Mouse (Mus musculus): ENCODE results near the gene Naa40. TPM values are rescaled to one million over a fixed set of nuclear protein-coding genes. Genes with fewer than 3 reads are reported as not detected.
A peak's percentile ranks its signal among the peaks of the same experiment; 100 is the strongest.

The Naa40 gene
- 1.7 and 1.8 TPM in 2 replicates for polyA plus RNA-seq (2012)

DNA sequence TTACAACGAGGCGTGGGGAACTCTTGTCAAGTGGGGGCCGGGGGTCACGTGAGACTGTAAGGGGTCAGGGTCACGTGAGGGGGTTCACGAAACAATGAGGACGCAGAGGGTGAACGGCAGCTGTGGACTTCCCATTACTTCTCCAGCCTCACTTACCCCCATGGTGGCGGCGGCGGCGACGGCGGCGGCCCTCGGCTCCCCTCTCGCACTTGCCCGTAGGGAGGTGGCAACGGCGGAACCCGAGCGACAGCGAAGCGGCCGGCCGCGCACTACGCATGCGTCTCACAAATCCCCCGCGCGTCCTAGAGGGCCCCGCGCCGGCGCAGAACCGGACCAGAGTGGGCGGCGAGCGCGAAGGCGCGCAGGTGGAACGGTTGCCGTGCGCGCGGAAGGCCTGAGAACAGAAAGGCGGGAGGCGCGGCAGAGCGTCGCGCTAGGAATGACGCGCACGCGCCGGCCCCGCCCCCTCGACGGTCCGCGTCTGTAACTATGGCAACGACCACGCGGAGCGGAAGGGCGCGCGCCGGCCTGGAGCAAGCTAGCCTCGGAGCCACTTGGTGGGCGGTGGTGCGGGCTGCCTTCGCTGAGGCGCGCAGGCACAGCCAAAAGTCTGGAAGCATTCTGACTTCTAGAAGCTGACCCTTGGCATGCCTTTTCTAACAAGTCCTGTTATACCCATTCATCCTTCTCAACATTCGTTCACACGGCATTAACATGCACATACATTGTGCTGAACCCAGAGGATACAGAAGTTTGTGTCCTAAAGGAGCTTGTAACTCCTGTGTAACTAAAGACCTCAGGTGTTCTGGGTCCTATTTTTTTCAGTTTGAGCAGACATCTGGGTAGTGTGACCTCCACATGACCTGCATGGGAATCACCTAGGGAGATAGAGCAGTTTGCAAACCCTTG is at the start of gene Naa40:
Gene Naa40, minus strand, starts transcription at position 402 of the 909 bp plus-strand sequence.
- TF ChIP-seq GATA1 (IDR thresholded peaks at IDR 0.05; ENCODE audit: low read length) (no peak), TAL1 (IDR thresholded peaks at IDR 0.05; ENCODE audit: low read length) (no peak)
- Histone ChIP-seq H3K4me1 (ENCODE audit: control insufficient read depth) (peaks cover 45% of the 10 kb centered on the region), H3K4me3 (replicated peaks) (peak within 1 kb of the TSS; percentile 83), H3K9me3 (ENCODE audit: control insufficient read depth, low read length) (no peaks in the 10 kb centered on the region), H3K36me3 (ENCODE audit: control insufficient read depth) (peaks cover 33% of the 10 kb centered on the region), H3K27me3 (ENCODE audit: control insufficient read depth) (peaks cover 5% of the 10 kb centered on the region; the same call in 1 of the 2 replicates)

- Histone ChIP-seq H3K36me3 (ENCODE audit: control insufficient read depth) (peaks cover 74% of the 10 kb centered on the region), H3K4me3 (replicated peaks) (no peak overlapping the region), H3K27me3 (ENCODE audit: control insufficient read depth) (no peaks in the 10 kb centered on the region), H3K4me1 (ENCODE audit: control insufficient read depth) (peaks cover 31% of the 10 kb centered on the region), H3K9me3 (ENCODE audit: control insufficient read depth, low read length) (no peaks in the 10 kb centered on the region)
- TF ChIP-seq TAL1 (IDR thresholded peaks at IDR 0.05; ENCODE audit: low read length): no peak
- TF ChIP-seq GATA1 (IDR thresholded peaks at IDR 0.05; ENCODE audit: low read length): no peak
Observed at GRCm38 (mm10) chr19:7289767-7290166, 48.8 kb upstream of the Naa40 start.

DNA sequence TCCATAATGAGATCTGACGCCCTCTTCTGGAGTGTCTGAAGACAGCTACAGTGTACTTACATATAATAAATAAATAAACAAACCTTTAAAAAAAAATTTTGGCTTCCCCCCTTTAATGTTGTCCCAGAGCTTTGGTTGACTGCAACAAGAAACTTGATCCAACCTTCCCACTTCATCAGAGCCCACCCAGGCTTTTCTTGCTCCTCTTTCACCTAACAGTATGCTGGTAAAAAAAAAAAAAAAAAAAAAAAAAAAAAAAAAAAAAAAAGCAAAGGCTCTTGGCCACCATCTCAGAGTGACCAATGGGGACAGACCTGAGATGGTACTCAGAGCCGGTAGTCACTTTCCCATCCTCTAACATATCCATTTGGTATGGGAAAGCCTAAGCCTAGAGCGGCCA is 47.3 kb upstream of the Naa40 start:
- H3K4me3 ChIP-seq (replicated peaks): no peak overlapping the region
- peaks cover 85% of the 10 kb centered on the region for H3K36me3 ChIP-seq (ENCODE audit: control insufficient read depth)
- no peak for TF ChIP-seq GATA1 (IDR thresholded peaks at IDR 0.05; ENCODE audit: low read length)
- TF ChIP-seq TAL1 (IDR thresholded peaks at IDR 0.05; ENCODE audit: low read length): peak; percentile 10; the same call in 1 of the 3 replicates
- H3K9me3 ChIP-seq (ENCODE audit: control insufficient read depth, low read length): no peaks in the 10 kb centered on the region
- H3K27me3 ChIP-seq (ENCODE audit: control insufficient read depth): no peaks in the 10 kb centered on the region
- H3K4me1 ChIP-seq (ENCODE audit: control insufficient read depth): peaks cover 18% of the 10 kb centered on the region

DNA sequence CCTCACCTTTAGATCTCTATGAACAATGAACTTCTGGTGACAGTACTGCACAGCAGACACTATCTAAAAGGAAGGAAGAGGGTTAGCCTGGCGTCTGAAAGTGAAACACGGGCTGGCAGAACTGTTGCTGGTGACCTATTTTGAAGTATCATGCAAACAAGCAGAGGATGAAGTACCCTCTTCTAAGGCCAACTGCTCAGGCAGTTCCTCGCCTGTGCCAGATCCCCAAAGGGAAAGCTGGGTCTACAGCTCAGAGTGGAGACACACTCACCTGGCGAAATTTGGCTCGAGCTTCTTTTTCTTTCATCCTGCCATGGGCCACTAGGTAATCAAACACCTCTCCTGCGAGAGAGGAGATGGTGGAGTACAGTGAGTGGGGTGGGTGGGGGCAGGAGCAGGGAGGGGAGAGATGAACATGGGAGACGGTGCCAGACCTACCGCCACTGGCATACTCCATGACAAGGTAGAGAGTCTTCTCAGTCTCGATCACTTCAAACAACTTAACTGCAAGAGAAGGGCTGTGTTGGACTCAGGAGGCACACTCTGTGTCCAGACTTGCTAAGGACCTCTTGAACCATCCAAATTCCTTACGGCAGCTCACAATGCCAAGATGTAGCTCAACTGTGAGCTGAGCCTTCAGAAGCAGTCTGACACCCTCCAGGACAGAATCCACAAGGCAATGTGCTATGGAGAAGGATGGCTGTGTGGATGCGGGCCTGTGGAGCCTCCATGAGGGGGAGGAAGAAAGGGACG is 45.8 kb upstream of the Naa40 start:
- Histone ChIP-seq H3K4me1 (ENCODE audit: control insufficient read depth) (peaks cover 9% of the 10 kb centered on the region), H3K36me3 (ENCODE audit: control insufficient read depth) (peaks cover 92% of the 10 kb centered on the region), H3K9me3 (ENCODE audit: control insufficient read depth, low read length) (no peaks in the 10 kb centered on the region), H3K27me3 (ENCODE audit: control insufficient read depth) (no peaks in the 10 kb centered on the region), H3K4me3 (replicated peaks) (no peak overlapping the region)
- TF ChIP-seq GATA1 (IDR thresholded peaks at IDR 0.05; ENCODE audit: low read length): no peak
- TF ChIP-seq TAL1 (IDR thresholded peaks at IDR 0.05; ENCODE audit: low read length): no peak

- peaks cover 3% of the 10 kb centered on the region for H3K4me1 ChIP-seq (ENCODE audit: control insufficient read depth)
- no peaks in the 10 kb centered on the region for H3K9me3 ChIP-seq (ENCODE audit: control insufficient read depth, low read length)
- H3K4me3 ChIP-seq (replicated peaks): no peak overlapping the region
- TF ChIP-seq GATA1 (IDR thresholded peaks at IDR 0.05; ENCODE audit: low read length) (no peak), TAL1 (IDR thresholded peaks at IDR 0.05; ENCODE audit: low read length) (no peak)
- H3K27me3 ChIP-seq (ENCODE audit: control insufficient read depth): no peaks in the 10 kb centered on the region
- H3K36me3 ChIP-seq (ENCODE audit: control insufficient read depth): peaks cover 98% of the 10 kb centered on the region
Observed at GRCm38 (mm10) chr19:7280557-7281330, 39.8 kb upstream of the Naa40 start.

DNA sequence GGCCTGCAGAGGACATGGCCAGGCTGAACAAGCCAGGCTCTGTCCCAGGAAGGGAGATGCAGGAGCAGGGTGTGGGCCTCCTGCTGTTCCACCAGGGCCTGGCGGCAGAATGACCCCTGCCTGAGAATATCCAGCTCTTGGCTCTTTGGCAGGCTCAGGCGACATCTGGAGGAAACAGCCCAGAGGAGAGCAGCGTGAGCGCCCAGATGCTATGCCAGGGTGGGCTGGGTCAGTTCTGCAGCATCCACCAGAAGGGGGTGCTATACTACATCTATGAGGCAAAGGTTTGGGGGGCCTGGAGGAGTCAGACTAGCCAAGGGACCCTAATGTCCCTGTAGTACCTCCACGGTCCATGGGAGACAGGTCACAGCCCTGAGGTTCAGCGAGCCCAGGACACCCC is 38.1 kb upstream of the Naa40 start:
- Histone ChIP-seq H3K4me1 (ENCODE audit: control insufficient read depth) (peaks cover 5% of the 10 kb centered on the region), H3K36me3 (ENCODE audit: control insufficient read depth) (peaks cover 87% of the 10 kb centered on the region), H3K9me3 (ENCODE audit: control insufficient read depth, low read length) (no peaks in the 10 kb centered on the region), H3K27me3 (ENCODE audit: control insufficient read depth) (no peaks in the 10 kb centered on the region), H3K4me3 (replicated peaks) (no peak overlapping the region)
- TF ChIP-seq TAL1 (IDR thresholded peaks at IDR 0.05; ENCODE audit: low read length) (no peak), GATA1 (IDR thresholded peaks at IDR 0.05; ENCODE audit: low read length) (no peak)

GRCm38 (mm10) chr19:7278200-7278906 is 37.4 kb upstream of the Naa40 start:
- H3K9me3 ChIP-seq (ENCODE audit: control insufficient read depth, low read length): no peaks in the 10 kb centered on the region
- peaks cover 5% of the 10 kb centered on the region for H3K4me1 ChIP-seq (ENCODE audit: control insufficient read depth)
- H3K36me3 ChIP-seq (ENCODE audit: control insufficient read depth): peaks cover 80% of the 10 kb centered on the region
- H3K27me3 ChIP-seq (ENCODE audit: control insufficient read depth): no peaks in the 10 kb centered on the region
- H3K4me3 ChIP-seq (replicated peaks): no peak overlapping the region
- TF ChIP-seq GATA1 (IDR thresholded peaks at IDR 0.05; ENCODE audit: low read length): no peak
- no peak for TF ChIP-seq TAL1 (IDR thresholded peaks at IDR 0.05; ENCODE audit: low read length)

GRCm38 (mm10) chr19:7276796-7277195 is 35.8 kb upstream of the Naa40 start:
- Histone ChIP-seq H3K36me3 (ENCODE audit: control insufficient read depth) (peaks cover 64% of the 10 kb centered on the region), H3K4me3 (replicated peaks) (no peak overlapping the region), H3K27me3 (ENCODE audit: control insufficient read depth) (no peaks in the 10 kb centered on the region), H3K9me3 (ENCODE audit: control insufficient read depth, low read length) (no peaks in the 10 kb centered on the region), H3K4me1 (ENCODE audit: control insufficient read depth) (peaks cover 5% of the 10 kb centered on the region)
- TF ChIP-seq TAL1 (IDR thresholded peaks at IDR 0.05; ENCODE audit: low read length) (no peak), GATA1 (IDR thresholded peaks at IDR 0.05; ENCODE audit: low read length) (no peak)

All from erythroblast, embryonic 14.5 days (primary cell).